Mouse (Mus musculus) heart, postnatal 0 days (tissue): ENCODE data around the gene Gen1.

Experiments
- CTCF ChIP-seq: IDR thresholded peaks from 2 replicates; pipeline ENCODE4 v1.5.1; 2016; ENCODE audit warnings: antibody characterized with exemption, control low read depth, low read depth
- EP300 ChIP-seq: IDR thresholded peaks from 2 replicates; pipeline ENCODE4 v1.6.1; 2016; ENCODE audit warnings: antibody characterized with exemption, low read depth

DNA sequence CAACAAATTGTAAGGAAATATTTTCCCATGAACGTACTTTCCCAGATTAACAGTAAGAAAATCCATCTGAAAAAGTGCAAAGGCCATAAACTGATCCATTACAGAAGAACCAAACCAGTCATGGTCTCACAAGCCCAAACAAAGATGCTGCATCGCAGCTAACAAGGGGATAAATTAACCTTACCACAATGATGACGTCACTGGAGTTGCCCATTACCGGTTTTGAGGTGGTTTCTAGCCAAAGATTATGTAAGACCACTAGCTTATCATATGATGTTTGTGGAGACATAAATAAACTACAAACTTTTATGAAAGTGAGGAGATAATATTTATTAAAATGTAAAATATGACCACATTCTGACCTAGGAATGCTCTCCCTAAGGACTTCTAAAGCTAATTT, 59.3 kb downstream of the Gen1 start:
- TF ChIP-seq CTCF = no peak
- no peak for TF ChIP-seq EP300
